Mouse (Mus musculus) kidney, postnatal 4 days (tissue): ENCODE measurements around the gene Bloc1s4.
A peak's percentile ranks its signal among the peaks of the same experiment; 100 is the strongest.

Experiments used
- DNase-seq, 2 experiments: peaks; one replicate each; pipeline ENCODE4 v3.0.0; 2021; ENCODE audit warnings: mixed read lengths in 2 of 2

Bloc1s4 gene

GRCm38 (mm10) chr5:36748536-36749061 is at the start of gene Bloc1s4:
Bloc1s4 (minus strand) TSS chr5:36748650.
- peak; percentile 97 for DNase-seq

GRCm38 (mm10) chr5:36797291-36797690 is 48.8 kb upstream of the Bloc1s4 start:
- no peak for DNase-seq

- DNase-seq = peak; percentile 93 to 96
These were observed 48.0 kb upstream of the Bloc1s4 start, which contains the start of gene Mrfap1 for GRCm38 (mm10) chr5:36796296-36797014. Mrfap1 (minus strand) TSS chr5:36796772.

- DNase-seq = peak; percentile 72 to 82
These were observed 47.3 kb upstream of the Bloc1s4 start for GRCm38 (mm10) chr5:36795647-36796295.

- DNase-seq = no peak
These were observed 43.4 kb upstream of the Bloc1s4 start for GRCm38 (mm10) chr5:36791861-36792260.

GRCm38 (mm10) chr5:36786052-36786451 is 37.6 kb upstream of the Bloc1s4 start:
- DNase-seq = no peak

- no peak for DNase-seq
These were observed 31.1 kb upstream of the Bloc1s4 start for GRCm38 (mm10) chr5:36779512-36779911.

- DNase-seq = no peak
These were observed 30.5 kb upstream of the Bloc1s4 start for GRCm38 (mm10) chr5:36778901-36779300.

GRCm38 (mm10) chr5:36777186-36777585 is 28.7 kb upstream of the Bloc1s4 start:
- no peak for DNase-seq

GRCm38 (mm10) chr5:36776021-36776575 is 27.6 kb upstream of the Bloc1s4 start:
- no peak for DNase-seq

GRCm38 (mm10) chr5:36775317-36775716 is 26.9 kb upstream of the Bloc1s4 start:
- no peak for DNase-seq

GRCm38 (mm10) chr5:36772586-36772985 is 24.1 kb upstream of the Bloc1s4 start:
- no peak for DNase-seq

GRCm38 (mm10) chr5:36769603-36770002 is 21.2 kb upstream of the Bloc1s4 start:
- DNase-seq = no peak

- DNase-seq = no peak
These were observed 18.7 kb upstream of the Bloc1s4 start for GRCm38 (mm10) chr5:36766958-36767703.

GRCm38 (mm10) chr5:36759848-36760247 is 11.4 kb upstream of the Bloc1s4 start:
- DNase-seq = no peak

GRCm38 (mm10) chr5:36757033-36757432 is 8.6 kb upstream of the Bloc1s4 start:
- no peak for DNase-seq

- DNase-seq = no peak
These were observed 1.9 kb upstream of the Bloc1s4 start for GRCm38 (mm10) chr5:36750119-36751078.

GRCm38 (mm10) chr5:36747794-36748535 is 485 bp downstream of the Bloc1s4 start:
- DNase-seq = no peak

- no peak for DNase-seq
These were observed 1.4 kb downstream of the Bloc1s4 start for GRCm38 (mm10) chr5:36747071-36747470.

- DNase-seq = peak; percentile 91 to 92
These were observed 6.2 kb downstream of the Bloc1s4 start for GRCm38 (mm10) chr5:36742126-36742848.
